Mouse (Mus musculus): ENCODE measurements around the gene Dysf.
"Not testable (repeated sequence)": the region's sequence is repeated elsewhere in the genome, so short reads cannot be mapped to it uniquely, and the experiment has no call there.

Gene Dysf

DNA sequence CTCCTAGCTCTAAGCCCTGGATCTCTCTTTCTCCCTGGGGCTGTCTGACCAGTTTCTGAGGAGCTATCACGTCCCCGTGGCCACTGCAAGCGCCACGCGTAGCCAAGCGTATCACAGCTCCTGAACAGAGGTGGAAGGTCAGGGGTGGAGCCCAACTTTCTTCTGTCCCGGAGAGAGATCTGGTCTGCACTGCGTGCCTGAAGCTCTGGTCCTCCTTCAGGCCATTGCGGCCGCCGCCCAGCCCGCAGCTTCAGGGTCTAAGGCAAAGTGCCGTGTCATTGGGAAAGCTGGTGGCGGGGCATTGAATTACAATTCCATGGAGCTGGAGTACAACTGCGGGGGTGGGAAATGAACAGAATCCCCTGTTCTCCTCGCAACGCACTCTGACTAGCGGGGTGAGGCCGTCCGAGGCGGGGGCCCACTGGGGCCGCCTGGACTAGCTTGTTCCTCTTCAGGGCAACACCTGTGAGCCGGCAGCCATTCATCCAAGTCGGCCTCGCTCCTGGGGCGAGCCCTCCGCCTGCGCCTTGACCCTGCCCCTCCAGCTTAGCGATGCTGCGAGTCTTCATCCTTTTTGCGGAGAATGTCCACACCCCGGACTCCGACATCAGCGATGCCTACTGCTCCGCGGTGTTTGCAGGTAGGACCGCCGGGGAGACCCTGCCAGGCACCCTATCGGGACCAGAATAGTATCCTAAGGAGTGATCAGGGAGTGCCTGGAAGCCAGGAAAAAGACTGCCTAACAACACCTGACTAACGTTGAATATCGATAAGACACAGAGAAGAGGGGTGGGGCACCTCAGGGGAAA, at the start of gene Dysf:
Dysf (plus strand) TSS at position 228 of the 809 bp plus-strand sequence.
- DNase-seq (ENCODE audit: low read depth) = no peak

DNA sequence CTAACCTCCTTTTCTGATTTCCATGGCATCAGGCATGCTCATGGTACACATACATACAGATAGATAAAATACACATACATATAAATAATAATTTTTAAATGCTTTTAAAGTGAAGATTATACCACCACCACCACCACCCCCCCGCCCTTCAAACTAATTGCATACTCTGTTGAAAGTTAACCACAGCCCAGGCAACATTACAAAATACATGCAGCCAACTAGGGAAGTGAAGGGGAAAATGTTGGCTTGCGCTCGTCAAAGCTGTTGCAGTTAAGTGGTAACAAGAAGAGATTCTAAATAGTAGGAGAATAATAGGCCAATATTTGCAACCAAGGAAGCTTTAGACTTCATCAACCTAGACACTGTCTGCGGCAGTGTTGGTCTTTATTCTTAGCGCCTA, 20.7 kb upstream of the Dysf start:
- DNase-seq (ENCODE audit: low read depth) = no peak

DNA sequence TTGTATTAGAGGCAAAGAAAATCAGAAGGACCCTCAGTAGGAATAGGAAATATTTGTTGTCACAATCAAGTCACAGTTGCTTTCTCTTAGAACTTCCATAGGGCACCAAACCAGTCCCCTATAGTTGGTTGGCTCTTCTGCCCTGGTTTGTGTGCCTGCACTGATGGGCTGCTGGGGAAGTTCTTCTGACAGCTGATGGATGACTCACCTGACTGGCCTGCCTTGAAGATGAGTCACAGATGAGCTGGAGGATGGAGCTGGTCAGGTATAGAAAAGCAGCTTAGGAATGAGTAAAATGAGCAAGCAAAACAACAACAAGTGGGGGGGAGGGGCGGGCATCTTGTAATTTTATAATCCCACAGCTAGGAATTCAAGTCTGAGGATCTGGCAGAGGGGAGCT, 5.7 kb upstream of the Dysf start:
- DNase-seq (ENCODE audit: low read depth) = no peak

DNA sequence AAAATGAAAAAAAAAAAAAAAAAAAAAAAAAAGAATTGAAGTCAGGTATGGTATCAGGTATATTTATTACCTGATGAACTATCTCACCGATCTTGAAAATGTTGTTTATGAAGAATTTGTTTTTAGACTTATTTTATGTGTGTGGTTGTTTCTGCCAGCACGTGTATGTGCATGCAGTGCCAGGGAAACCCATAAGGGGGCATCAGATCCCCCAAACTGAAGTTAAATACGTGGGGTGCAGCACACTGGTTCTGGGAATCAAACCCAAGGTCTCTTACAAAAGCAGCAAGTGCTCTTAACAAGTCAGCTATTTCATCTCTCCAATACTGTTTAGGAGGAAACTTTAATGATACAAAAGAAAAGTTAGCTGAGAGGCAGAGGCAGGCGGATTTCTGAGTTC, 4.1 kb upstream of the Dysf start:
- no peak for DNase-seq (ENCODE audit: low read depth)

DNA sequence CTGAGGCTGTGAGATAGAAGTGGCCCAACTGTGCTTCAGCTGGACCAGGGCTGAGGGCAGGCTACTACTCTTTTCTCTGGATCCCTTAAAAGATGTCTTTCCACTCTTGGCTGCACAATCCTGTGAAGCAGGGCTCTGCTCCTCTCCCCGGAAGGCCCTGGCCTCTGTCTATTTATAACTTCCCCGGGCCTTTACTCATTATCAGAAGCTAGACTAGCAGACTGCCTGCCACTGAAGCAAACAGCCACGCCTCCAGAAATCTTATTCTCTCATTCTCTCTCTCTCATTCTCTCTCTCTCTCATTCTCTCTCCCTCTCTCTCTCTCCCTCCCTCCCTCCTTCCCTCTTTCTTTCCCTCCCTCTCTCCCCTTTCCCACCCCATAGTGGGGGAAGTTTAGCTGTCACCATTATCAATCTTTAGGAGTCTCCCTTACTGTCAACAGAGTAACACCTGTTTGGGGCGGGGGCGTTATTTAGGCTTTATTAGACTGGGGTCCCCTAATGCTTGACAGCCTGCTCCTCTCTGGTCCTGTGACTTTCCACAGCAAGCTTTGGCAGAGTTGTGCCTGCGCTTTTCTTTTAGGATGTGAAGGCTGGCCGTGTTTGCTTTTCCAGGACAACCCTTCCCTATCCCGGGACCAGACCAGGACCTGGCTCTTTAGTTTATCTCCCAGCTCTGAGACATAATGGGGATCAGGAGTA, 932 bp downstream of the Dysf start:
- no peak for DNase-seq (ENCODE audit: low read depth)

DNA sequence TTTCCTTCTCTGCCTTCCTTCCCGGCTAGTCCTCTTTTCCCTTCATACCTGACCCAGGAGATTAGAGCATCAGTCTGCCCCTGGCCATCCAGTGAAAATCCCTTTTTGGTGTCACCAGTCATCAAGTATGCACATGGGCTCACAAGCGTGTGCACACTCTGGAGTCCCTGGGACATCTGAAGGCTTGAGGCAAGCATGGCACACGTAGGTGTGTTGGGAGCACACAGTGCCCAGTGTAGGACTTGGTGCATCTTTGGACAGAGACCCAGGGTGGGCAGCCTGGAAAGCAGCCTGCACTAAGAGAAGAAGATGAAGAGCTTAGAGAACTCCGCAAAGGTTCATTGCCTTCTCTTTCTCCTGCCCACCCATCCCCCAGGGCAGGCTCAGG, 1.5 kb downstream of the Dysf start:
- DNase-seq (ENCODE audit: low read depth) = no peak

DNA sequence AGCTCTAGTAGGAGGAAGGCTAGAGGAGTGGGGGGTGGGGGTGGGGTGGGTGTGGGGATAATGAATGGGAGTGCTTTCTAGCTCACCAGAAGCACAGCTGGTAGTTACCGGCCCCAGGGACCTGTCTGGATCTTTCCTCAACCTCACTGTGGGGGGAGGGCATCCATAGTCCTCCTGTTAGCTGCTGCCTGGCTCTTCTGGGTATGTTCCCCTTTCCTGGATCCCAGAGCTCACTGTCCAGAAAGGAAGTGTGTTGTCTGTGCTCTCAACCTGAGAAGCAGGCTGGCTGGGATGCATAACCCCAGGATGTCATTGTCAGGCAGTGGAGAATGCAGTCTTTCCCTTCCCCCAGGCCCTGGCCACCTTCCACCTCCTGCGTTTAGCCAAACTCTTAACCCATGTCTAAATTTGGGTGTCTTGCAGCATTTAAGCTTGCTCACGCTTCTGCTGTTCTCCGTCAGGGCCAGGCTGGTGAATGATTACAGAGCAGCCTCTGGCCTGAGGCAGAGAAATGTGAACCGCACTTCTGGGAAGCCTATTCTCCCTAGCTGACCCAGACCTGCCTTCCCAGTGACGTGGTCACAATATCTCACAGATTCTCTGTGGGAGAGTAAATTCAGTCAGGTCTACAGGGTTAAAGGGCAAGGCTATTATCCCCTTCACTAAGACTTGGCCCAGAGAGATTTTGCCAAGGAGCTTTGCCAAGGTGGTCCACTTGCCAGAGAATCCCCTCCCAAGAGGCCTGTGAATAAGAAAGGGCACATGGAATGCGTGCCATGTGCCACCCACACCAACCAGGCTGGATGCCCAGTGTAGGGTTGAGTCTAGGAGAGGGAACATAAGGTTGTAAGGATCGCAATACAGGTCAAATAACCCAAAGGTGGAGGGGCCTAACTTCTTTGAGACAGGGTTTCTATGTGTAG, 2.2 kb downstream of the Dysf start:
- DNase-seq (ENCODE audit: low read depth) = no peak

DNA sequence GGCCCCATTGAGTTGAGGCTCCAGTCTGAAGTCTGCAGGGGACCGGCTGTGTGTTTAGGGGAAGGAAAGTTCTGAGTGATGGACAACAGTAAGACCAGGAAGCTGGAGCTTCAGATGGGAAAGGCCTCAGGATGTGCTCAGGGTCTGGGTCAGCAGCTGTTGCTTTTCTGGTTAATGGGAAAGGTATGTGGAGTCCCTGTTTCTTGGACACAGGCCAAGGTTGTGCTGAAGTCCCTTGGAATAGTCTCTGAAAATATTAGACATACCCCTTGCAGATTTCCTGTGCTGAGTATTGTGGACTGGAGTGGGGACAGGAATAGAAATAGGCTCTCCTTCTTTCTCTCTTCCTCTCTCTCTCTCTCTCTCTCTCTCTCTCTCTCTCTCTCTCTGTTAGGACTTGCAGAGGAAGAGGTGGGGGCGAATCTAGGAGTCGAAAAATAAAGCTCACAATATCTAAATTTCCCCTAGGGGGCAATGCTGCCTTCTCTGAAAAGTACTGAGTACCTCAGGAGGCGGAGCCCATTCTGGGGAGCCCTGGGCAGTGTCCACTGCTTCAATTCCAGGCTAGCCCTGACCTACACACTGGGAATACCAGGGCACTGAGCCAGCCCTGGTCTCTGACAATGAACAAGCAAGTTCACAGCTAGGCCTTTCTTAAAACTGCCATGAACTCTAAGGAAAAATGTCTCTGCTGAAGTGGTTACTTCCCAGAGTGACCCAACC, 6.7 kb downstream of the Dysf start:
- DNase-seq (ENCODE audit: low read depth) = not testable (repeated sequence)

DNA sequence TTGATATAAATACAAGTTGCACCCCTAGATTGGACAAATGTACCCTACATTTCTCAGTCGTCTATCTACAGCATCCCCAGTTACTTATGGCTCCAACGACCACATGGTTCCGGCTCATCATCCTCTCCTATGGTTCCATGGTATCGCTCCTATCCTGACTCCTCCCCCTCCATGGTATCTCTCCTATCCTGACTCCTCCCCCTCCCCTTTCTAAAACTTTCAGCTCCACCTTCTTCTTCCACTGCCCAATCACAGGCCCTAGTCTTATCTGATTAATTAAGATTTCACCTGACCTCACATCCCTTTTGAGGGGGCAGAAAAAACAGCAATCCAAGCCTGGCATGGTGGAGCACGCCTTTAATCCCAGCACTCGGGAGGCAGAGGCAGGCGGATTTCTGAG, 8.5 kb downstream of the Dysf start:
- no peak for DNase-seq (ENCODE audit: low read depth)

DNA sequence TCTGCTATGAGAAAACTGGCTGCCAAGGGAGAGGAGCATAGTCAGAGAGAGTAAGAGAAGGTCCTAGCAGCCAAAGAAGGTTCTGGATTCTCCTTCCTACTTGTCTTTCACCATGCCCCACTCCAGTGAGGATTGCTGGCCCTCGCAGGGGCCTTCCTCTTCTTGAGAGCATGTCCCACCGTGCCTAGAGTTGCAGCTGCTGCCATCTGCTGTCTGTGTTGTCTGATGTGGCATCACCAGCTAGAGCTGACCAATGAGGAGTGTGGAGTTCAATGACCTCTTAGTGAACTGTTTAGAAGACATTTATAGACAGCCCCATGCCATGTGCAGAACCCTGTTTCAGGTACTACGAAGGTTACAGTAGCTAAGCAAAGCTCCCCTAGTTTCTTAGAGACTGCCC, 9.0 kb downstream of the Dysf start:
- DNase-seq (ENCODE audit: low read depth) = no peak

DNA sequence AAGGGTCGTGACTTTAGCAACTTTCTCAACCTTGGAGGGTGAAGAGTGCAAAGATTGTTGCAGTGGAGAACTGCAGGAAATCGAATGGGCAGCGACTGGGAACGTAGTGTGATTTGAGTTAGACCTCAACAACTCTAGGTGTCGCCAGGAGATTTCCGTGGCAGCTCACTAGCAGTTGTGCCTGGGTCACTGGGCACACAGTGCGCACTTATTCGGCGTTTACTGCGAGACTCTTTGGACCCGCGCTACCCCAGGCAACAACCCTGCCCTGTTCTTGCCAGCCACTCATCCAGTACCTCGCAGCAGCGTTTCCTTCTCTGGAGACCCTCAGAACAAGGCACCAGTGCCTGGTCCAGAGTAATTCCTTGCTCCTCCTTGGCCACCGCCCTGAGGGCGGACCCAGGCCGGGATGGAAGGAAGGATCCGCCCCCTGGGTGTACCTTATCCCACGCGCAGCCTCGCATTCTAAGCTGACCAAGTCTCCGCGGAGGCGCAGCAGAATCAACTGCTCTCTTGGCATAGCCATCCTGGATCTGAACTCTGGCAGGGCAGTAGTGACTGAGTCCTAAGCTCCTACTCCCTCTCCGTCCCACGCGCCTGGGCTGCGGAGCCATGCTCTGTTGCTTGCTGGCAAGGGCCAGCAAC, 10.6 kb downstream of the Dysf start:
- DNase-seq (ENCODE audit: low read depth) = no peak

DNA sequence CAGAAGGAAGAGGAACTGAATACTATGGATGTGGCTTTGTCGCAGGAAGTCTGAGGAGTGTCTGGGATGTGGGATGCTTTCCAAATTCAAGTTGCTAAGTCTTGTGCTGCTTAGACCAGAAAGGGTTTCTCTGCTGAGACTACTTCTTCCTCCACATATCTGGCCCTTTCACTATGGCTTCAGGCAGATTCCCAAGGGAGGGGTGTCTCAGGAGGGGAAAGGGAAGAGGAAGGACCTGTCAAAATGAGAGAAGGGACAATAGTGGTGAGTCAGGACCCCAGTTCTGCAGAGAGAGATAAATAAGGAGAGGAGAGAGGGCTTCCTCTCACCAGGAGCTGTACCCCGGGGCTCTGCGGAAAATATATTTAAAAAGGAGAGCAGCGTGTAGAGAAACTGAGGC, 11.6 kb downstream of the Dysf start:
- no peak for DNase-seq (ENCODE audit: low read depth)

DNA sequence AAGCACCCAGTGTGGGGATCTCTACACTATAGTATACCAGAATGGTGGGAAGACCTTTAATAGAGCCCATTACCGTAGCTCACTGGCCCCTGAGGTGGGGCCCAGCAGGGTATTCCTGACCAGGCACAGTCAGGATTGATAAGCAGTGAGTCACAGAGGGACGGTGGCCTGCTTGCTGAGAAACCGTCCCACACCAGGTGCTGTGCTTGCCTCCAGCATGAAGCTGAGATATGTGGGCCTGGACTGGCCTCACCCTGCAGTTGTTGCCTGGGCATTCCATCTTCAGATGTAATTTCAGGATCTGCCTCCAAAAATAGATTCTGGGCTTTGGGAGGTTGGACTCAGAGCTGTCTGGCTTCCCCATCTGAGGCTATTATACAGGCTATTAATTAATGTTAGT, 13.6 kb downstream of the Dysf start:
- DNase-seq (ENCODE audit: low read depth) = no peak

DNA sequence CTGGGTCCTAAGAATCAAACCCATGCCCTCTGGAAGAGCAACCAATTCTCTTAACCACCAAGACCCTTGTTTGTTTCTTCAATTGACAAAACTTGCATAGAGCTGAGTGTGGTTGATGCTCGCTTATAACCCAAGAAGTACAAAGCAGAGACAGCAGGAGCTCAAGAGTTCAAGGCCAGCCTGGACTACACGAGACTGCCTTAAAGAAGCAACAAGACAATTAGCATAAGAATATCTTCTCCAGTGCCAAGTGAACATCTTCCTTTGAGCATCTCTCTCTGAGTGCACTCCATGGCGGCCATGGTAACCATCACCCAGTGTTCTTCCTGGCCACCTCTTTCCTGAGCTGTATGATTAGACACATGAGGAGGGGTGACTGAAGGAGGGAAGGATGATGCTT, 17.2 kb downstream of the Dysf start:
- no peak for DNase-seq (ENCODE audit: low read depth)

DNA sequence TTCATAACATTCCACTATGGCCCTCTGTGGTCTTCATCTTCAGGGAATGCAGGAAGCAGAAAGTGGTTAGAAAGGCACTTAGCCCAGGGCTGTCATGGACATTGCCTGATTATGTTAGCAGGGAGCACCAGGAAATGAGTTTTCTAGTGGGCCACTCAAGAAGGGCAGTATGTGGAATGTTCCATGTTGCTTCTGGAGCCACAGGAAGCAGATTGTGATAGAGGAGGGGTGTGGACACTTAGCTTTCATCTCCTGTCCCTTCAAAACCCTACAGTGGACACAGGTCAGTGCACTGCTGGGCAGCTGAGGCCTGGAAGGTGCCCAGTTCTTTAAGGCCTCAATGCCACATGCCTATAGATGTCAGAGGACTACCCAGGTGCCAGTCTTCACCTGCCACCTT, 20.4 kb downstream of the Dysf start:
- no peak for DNase-seq (ENCODE audit: low read depth)

DNA sequence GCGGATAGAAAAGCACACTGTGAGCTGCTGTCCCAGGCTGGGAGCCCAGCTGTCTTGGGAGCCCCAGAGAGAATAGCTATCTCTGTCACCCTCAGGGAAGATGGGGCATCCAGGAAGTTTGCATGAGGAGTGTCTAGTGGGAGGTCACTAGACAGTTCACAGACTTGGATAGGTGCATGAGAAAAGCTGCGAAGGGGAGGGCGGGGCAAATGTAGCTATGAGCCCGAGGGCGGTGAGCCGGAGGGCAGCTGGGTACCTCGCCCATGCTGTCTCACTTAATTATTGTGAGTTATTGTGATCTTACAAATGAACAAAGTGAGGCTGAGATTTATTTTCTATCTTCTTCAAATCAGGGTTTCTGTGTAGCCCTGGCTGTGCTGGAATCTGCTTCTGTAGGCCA, 21.4 kb downstream of the Dysf start:
- no peak for DNase-seq (ENCODE audit: low read depth)

DNA sequence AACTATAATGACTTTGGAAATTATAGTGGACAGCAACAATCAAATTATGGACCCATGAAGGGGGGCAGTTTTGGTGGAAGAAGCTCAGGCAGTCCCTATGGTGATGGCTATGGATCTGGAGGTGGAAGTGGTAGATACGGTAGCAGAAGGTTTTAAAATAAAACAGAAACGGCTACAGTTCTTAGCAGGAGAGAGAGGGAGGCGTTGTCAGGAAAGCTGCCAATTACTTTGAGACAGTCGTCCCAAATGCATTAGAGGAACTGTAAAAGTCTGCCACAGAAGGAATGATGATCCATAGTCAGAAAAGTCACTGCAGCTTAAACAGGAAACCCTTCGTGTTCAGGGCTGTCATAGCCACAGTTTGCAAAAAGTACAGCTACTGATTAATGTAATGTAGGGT, 24.1 kb downstream of the Dysf start:
- DNase-seq (ENCODE audit: low read depth) = not testable (repeated sequence)

DNA sequence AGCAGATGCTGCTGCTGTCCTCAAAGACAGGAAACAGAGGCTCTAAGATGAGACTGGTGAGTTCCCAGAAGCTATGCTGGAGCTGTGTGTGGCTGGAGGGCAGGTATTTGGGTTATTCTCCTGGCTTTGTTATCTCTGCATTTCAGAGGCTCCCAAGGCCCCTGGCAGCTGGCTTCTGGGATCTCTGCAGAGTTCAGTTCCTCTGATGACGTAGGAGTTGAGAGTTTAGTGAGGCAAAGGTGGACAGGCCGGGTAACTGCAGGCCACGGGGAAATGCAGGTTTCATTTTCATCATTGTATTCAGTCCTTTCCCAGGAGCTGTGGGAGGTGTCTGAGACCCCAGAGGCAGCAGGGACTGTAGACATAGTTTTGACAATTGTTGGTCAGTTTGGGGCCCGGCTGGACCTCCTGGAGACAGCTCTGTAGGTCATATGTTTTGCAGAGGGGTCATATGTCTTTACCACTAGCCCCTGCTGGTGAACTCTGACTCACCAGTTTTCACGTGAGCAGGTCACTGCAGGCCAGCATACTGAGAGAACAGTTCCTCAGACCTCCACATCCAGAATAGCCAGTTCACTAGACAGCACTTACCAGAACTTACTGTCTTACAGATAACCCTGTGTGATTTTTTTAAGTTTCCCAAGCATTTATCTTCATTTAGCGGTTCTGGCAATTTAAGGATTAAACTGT, 35.0 kb downstream of the Dysf start:
- DNase-seq (ENCODE audit: low read depth) = no peak

DNA sequence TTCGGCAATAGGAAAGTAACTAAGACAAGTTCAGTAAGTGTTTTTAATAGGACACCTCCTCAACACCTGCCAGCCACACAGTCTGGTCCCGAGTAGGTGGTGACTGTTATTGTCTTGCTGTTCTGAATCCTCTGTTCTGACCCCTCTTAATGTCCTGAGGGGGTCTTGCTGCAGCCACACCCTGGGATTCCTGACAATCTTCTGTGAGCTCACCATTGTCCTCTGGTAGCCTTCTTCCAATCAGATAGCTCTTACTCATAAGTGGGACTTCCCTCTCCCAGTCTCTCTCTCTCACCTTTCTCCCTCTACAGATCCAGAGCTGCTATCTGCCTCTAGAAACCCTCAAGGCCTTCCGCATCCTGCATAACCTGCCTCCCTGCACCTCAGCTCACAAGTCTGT, 36.3 kb downstream of the Dysf start:
- DNase-seq (ENCODE audit: low read depth) = no peak

DNA sequence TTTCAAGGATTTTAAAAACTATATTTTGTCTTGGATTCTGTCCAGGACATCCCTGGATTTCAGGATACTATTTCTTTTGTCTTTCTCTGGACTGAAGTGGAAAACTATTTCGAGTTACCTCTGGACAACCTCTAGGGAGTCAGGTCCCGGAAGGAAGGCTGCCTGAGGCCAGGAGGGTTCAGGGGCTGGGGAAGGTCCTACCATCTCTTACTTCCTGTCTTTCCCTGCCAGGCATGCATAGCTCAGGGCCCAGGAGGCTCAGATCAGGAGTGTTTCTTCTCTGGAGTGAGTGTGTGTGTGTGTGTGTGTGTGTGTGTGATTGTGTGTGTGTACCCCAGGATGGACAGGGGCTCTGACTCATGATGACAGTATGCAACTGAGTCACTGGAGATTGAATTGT, 40.5 kb downstream of the Dysf start:
- no peak for DNase-seq (ENCODE audit: low read depth)

DNA sequence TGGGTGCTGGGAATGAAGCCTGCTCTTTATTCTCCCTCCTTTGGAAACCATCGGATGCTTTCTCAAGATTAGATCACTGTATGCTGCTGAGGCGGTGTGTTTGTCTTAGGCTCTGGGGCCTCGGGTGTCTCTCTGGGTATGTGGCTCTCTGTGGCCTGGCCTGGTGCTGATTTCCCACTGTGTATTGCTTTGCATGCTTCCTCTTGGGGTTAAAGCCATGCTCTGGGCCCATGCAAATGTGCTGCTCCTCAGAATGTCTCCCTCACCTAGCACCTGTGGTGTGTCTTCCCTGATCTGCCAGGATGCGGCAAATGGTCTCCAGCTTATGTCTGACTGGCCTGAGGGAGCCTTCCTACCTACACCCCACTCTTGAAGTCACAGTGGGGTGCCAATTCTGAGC, 41.8 kb downstream of the Dysf start:
- DNase-seq (ENCODE audit: low read depth) = no peak
